Mouse (Mus musculus) frontal cortex, postnatal 25 days (tissue): ENCODE measurements around the gene Gpank1.

Experiments used
- DNase-seq, 2 experiments: peaks; one replicate each; pipeline ENCODE4 v3.0.0; 2022; ENCODE audit warnings: low spot score in 2 of 2

The Gpank1 gene

DNA sequence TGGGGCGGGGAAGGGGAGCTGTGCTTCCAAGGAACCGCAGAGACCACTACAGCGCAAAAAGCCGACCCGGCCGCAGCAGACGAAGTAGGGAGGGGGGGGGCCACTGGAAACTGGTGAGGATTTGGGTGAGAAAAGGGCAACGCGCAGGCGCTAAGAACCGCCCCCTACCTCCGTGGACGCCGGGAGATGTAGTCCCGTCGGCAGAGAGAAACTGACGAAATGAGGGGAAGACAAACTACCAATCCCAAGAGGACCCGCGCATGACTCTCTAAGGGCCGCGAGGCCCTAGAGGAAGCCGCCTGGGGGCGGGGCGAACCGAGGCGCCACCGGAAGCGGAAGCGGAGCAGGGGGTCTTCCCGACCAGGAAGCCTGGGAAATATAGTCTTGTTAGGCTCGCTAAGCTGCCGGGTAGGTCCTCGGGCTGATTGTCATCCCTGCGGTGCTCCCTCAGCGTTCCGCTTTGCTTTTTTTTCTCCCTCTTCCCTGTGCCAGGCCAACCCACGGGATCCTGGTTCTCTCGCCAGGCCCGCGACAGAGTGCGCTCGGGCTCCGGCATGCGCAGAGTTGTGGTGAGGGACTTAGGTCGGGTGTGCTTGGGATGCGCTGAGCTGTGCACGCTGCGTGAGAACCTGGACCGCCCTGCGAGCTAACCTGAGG is at the start of gene Gpank1:
Gpank1 (plus strand) TSS at position 313 of the 657 bp plus-strand sequence.
- peak; percentile 86 to 97 for DNase-seq

- DNase-seq, result no peak
These were observed 47.2 kb upstream of the Gpank1 start for GRCm38 (mm10) chr17:35074097-35074496.

GRCm38 (mm10) chr17:35076507-35077176 is 44.6 kb upstream of the Gpank1 start, which contains the start of gene Ly6g6e:
Ly6g6e (plus strand) TSS chr17:35076902.
- DNase-seq, result no peak

DNA sequence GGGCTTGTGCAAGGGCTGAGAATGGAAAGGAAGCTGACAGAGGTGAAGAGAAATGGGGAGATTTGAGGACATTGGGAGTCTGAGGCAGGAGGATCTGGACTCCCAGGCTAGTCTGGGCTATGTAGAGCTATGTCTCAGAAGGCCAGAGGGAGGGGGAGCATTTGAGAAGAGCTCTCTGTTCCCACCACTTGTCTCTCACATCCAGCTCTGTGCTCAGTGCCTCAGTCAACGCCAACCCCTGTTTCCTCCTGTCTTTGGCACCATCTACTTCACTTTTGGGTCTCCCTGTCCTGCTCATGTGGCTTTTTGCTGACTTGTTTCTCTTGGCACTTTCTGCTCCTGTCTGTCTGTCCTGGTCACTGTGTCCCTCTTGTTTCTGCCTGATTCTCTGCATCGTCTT is 44.0 kb upstream of the Gpank1 start:
- no peak for DNase-seq

DNA sequence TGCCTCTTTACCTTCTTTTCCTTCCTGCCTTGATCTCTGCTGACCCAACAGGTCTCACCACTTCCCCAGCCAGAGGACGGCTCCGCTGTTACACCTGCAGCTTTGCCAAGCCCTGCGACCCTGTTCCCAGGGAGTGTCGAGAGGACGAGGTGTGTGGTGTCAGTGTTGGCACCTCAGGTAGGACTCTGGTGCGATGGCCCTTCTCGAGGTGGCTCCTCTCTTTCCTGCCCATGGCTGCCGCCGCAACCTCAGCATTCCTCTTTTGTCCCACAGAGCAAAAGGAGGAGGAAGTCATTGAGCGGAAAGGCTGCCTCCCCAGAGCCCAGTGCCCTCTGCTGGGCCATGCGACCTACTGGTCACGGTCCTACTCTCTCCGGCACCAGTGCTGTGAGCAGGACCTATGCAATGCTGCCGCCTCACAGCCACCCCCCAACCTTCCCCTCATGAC is 43.4 kb upstream of the Gpank1 start, which contains the start of gene Ly6g6d:
Ly6g6d (minus strand) TSS at position 280 of the 448 bp plus-strand sequence.
- DNase-seq, result no peak

GRCm38 (mm10) chr17:35079778-35080177 is 41.5 kb upstream of the Gpank1 start:
- DNase-seq, result no peak

DNA sequence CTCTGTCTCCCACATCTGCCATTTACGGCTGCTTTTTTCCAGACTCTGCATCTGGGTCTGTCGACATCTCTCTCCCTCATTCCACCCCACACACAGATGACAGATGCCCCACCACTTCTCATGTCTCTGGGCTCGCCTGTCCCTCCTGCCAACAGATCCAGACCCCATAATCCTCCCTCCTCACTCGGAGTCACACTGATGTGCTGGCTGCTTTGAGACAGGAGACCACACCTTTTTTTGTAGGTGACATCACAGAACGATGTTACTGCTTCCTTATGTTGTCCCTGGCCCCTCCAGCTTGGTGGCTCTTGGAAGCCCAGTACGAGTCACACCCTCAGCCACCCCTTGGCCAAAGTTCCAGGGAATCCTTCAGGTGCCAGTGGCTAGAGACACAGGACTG is 41.0 kb upstream of the Gpank1 start:
- DNase-seq, result no peak

DNA sequence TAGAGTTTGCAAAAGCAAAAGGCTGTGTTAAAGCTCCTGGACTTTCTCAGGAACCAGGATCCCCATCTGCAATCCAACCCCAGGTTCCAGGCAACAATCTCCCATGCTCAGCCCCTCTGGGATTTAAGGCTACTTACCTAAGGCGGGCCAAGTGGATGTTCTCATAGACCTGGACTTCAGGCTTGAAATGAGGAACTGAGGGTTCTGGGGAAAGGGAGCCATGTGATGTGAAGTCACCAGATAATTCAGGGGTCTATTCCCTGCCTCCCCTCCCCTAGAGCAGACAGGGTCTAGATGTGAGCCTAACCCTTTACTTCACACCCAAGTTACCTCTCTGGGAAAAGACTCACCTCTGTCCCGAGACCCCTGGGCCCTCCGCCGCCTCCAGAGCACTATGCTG is 40.5 kb upstream of the Gpank1 start:
- no peak for DNase-seq

- no peak for DNase-seq
These were observed 38.2 kb upstream of the Gpank1 start for GRCm38 (mm10) chr17:35082841-35083576.

DNA sequence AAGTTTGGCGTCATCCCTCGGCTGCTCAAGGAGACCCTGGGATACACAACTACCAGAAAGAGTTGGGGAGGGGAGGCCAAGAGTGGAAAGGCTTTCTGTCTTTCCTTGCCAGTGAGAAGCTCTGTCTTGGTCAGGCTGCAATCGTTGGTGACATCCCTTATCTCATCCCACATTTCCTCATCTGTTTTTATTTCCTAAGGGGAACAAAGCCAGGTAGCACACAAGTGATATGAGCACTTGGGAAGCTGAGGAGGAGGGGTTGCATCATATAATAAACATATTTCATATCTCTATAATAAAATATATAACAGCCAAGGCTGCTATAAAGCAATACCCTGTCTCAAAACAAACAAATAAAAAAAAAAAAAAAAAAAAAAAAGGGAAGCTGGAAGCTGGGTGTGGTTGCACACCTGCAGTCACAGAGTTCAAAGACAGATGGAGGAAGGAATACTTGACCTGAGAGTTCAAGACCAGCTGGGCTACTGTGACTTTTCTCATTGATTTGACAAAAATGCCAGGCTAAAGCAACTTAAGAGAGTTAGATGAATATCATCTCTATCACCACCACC is 37.2 kb upstream of the Gpank1 start:
- DNase-seq, result no peak

GRCm38 (mm10) chr17:35085208-35085865 is 35.9 kb upstream of the Gpank1 start, which contains the start of gene Ly6g6f:
Ly6g6f (minus strand) TSS chr17:35085610.
- no peak for DNase-seq

- DNase-seq, result no peak
These were observed 33.1 kb upstream of the Gpank1 start for GRCm38 (mm10) chr17:35088151-35088550.

GRCm38 (mm10) chr17:35088825-35089644 is 32.2 kb upstream of the Gpank1 start, which contains the start of gene Abhd16a:
Abhd16a (plus strand) TSS chr17:35089263.
- peak; percentile 87 to 91 for DNase-seq

DNA sequence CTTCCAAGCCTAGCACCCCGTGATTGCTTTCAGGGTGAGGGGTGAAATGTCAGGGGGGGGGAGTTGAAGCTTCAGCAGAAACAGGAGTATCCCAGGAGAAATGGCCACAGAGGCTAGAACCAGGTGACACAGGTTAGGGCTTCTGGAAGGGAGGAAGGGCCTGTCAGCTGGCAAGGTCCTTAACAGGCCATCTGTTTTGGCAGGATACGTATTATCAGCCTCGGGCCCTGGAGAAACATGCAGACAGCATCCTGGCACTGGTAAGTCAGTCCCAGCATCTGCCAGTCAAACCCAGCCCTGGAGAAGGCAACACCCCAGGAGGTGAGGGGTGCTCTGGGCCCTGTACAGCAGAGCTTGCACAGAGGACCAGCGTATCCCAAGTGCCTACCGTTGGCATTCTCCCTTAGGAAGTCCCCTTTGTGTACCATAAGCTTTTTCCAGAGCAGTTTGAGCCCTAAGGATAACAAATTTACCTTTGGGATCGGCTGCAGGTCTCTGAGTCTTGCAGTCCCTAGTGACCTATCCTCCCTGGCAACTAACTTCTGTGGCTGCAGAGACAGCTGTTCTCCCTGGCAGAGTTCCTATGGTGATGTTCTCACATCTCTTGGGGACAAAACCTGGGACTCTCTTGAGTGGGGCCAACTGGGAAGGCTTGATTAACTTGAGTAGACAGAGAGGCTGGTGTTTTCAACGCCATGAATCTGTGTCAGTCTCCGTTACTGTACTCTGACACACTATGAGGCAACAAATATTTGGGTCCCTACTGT is 30.9 kb upstream of the Gpank1 start:
- no peak for DNase-seq

DNA sequence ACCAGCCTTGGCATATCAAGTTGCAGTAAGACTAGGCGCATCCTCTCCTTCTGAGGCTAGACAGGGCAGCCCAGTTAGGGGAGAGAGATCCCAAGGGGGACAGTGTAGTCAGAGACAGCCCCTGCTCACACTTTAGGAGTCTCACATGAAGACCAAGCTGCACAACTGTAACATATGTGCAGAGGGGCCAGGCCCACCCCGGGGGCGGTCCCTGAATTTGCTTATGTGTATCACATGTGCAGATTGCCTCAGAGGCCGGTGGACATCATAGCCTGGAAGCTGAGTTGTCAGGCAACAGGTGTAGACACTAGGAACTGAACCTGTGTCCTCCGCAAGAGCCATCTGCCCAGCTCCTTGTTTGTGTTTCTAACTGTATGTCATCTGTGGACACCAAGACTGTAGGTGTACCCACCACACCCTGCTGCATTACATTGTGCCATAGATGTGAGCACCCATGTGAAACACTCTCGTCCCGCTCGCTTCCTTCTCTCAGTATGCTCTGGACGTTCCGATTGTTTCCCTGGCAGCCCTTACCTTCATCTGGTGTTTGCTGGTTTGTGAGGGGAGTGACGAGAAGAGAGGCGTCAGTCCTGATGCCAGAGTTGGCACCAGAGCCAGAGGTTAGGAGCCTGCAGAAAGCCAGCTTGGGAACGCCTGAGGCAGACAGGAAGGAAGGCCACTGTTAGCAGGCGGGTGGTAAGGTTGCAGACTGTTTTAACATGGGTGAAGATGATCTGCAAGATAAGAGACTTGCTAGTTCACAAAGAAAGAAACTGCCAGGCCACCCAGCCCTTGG is 28.7 kb upstream of the Gpank1 start:
- DNase-seq, result no peak

- DNase-seq, result no peak
These were observed 26.5 kb upstream of the Gpank1 start for GRCm38 (mm10) chr17:35094475-35095365.

- DNase-seq, result no peak
These were observed 24.7 kb upstream of the Gpank1 start for GRCm38 (mm10) chr17:35096597-35096996.

GRCm38 (mm10) chr17:35097164-35097655 is 24.0 kb upstream of the Gpank1 start:
- no peak for DNase-seq
